Mouse (Mus musculus) neural tube, embryonic 15.5 days (tissue): ENCODE data around the gene Olfr1381. TPM values are rescaled to one million over a fixed set of nuclear protein-coding genes. Genes with fewer than 3 reads are reported as not detected.

Experiments used
- polyA plus RNA-seq: library from polyadenylated mRNA; unstranded; fragments of >200 nt; fragmentation: Nextera tagmentation; extraction: Ambion mirVana; gene quantifications from 2 replicates; pipeline ENCODE4 v1.2.1, GENCODE M21; 2015

Olfr1381 gene
- polyA plus RNA-seq, 1 experiment from 2014 or later = not detected

Other genes starting within 250 kb of the Olfr1381 start
- not detected in 2 replicates for gene Olfr10, start 238.7 kb upstream of the Olfr1381 start, polyA plus RNA-seq
- gene Olfr1391, start 220.7 kb upstream of the Olfr1381 start, polyA plus RNA-seq = not detected in 2 replicates
- gene Olfr1390, start 208.3 kb upstream of the Olfr1381 start, polyA plus RNA-seq = not detected in 2 replicates
- not detected in 2 replicates for gene Olfr1389, start 120.4 kb upstream of the Olfr1381 start, polyA plus RNA-seq
- gene Olfr1388, start 106.8 kb upstream of the Olfr1381 start, polyA plus RNA-seq = not detected in 2 replicates
- not detected in 2 replicates for gene Olfr1387, start 88.1 kb upstream of the Olfr1381 start, polyA plus RNA-seq
- gene Olfr1386, start 78.4 kb upstream of the Olfr1381 start, polyA plus RNA-seq = not detected in 2 replicates
- not detected in 2 replicates for gene Olfr1385, start 54.4 kb upstream of the Olfr1381 start, polyA plus RNA-seq
- not detected in 2 replicates for gene Olfr1384, start 36.7 kb upstream of the Olfr1381 start, polyA plus RNA-seq
- not detected in 2 replicates for gene Olfr1383, start 23.8 kb upstream of the Olfr1381 start, polyA plus RNA-seq
- not detected in 2 replicates for gene Olfr1382, start 15.2 kb upstream of the Olfr1381 start, polyA plus RNA-seq
- gene Olfr1380, start 13.4 kb downstream of the Olfr1381 start, polyA plus RNA-seq = not detected in 2 replicates
- gene Flt4, start 65.8 kb downstream of the Olfr1381 start, polyA plus RNA-seq = 1.7 and 2.1 TPM in 2 replicates
- not detected in 2 replicates for gene Scgb3a1, start 120.2 kb downstream of the Olfr1381 start, polyA plus RNA-seq
- 31.2 and 34.6 TPM in 2 replicates for gene Cnot6, start 169.3 kb downstream of the Olfr1381 start, polyA plus RNA-seq